Mouse (Mus musculus): ENCODE data around the gene Olfr1155.

- TF ChIP-seq CTCF (conservative IDR thresholded peaks at IDR 0.05; ENCODE audit: low read length) (no peak), POU5F1 (IDR thresholded peaks at IDR 0.05; ENCODE audit: borderline replicate concordance, low read length) (no peak), NANOG (IDR thresholded peaks at IDR 0.05; ENCODE audit: borderline replicate concordance, low read length) (no peak)
These were observed 29.6 kb upstream of the Olfr1155 start, which contains the start of gene Olfr74 for GRCm38 (mm10) chr2:87974563-87974962.

Data from E14TG2a.4 (cell line).